Mouse (Mus musculus) adrenal gland, postnatal 25 days (tissue): ENCODE results near the gene Hist2h2bb. TPM values are rescaled to one million over a fixed set of nuclear protein-coding genes. Genes with fewer than 3 reads are reported as not detected.
"Not testable (repeated sequence)": the region's sequence is repeated elsewhere in the genome, so short reads cannot be mapped to it uniquely, and the experiment has no call there.

ENCODE experiments used
- DNase-seq: peaks from one replicate; pipeline ENCODE4 v3.0.0; 2021; ENCODE audit warnings: mixed read lengths
- long read RNA-seq: library from polyadenylated mRNA; stranded (forward); transcript quantifications from one replicate; pipeline ENCODE4 v2.0.0, GENCODE M21; 2021
- total RNA-seq: library from RNA; stranded (reverse); gene quantifications from 2 replicates; pipeline ENCODE4 v1.2.3, GENCODE M21; 2021

The Hist2h2bb gene
- total RNA-seq: 138 and 170 TPM in 2 replicates
- long read RNA-seq: 0 reads

GRCm38 (mm10) chr3:96269511-96270474 lies at the start of gene Hist2h2bb:
Gene Hist2h2bb (plus strand): TSS chr3:96269752.
- DNase-seq: peak; percentile 70

GRCm38 (mm10) chr3:96220131-96220764 lies 49.3 kb upstream of the Hist2h2bb start:
- not testable (repeated sequence) for DNase-seq

- DNase-seq: peak; percentile 80
Measured at GRCm38 (mm10) chr3:96220765-96221639, 48.5 kb upstream of the Hist2h2bb start, which contains the start of the genes Hist2h2ac and Hist2h2be. Gene Hist2h2ac (minus strand): TSS chr3:96220880. Gene Hist2h2be (plus strand): TSS chr3:96221119.

GRCm38 (mm10) chr3:96221640-96222038 lies 47.9 kb upstream of the Hist2h2bb start:
- no peak for DNase-seq

GRCm38 (mm10) chr3:96222774-96223173 lies 46.8 kb upstream of the Hist2h2bb start:
- DNase-seq: no peak

GRCm38 (mm10) chr3:96225421-96225820 lies 44.1 kb upstream of the Hist2h2bb start:
- no peak for DNase-seq

- DNase-seq: no peak
Measured at GRCm38 (mm10) chr3:96226695-96227648, 42.6 kb upstream of the Hist2h2bb start.

- no peak for DNase-seq
Measured at GRCm38 (mm10) chr3:96228828-96229227, 40.7 kb upstream of the Hist2h2bb start.

GRCm38 (mm10) chr3:96230404-96230803 lies 39.1 kb upstream of the Hist2h2bb start:
- DNase-seq: no peak

- DNase-seq: no peak
Measured at GRCm38 (mm10) chr3:96230910-96231757, 38.4 kb upstream of the Hist2h2bb start.

- no peak for DNase-seq
Measured at GRCm38 (mm10) chr3:96231758-96232120, 37.8 kb upstream of the Hist2h2bb start.

- DNase-seq: no peak
Measured at GRCm38 (mm10) chr3:96234914-96235313, 34.6 kb upstream of the Hist2h2bb start.

GRCm38 (mm10) chr3:96235836-96236235 lies 33.7 kb upstream of the Hist2h2bb start:
- DNase-seq: no peak

GRCm38 (mm10) chr3:96236834-96237334 lies 32.7 kb upstream of the Hist2h2bb start:
- DNase-seq: no peak

GRCm38 (mm10) chr3:96237335-96237903 lies 32.1 kb upstream of the Hist2h2bb start:
- DNase-seq: no peak

GRCm38 (mm10) chr3:96237904-96238511 lies 31.5 kb upstream of the Hist2h2bb start:
- DNase-seq: no peak

- DNase-seq: peak; percentile 44
Measured at GRCm38 (mm10) chr3:96238954-96239793, 30.4 kb upstream of the Hist2h2bb start, which contains the start of gene Hist2h3c2. Gene Hist2h3c2 (minus strand): TSS chr3:96239127.
